Mouse (Mus musculus): Measurements from ENCODE around the gene En1. TPM values are rescaled to one million over a fixed set of nuclear protein-coding genes. Genes with fewer than 3 reads are reported as not detected.

The En1 gene
- polyA plus RNA-seq, 1 experiment from 2014 or later: not detected

DNA sequence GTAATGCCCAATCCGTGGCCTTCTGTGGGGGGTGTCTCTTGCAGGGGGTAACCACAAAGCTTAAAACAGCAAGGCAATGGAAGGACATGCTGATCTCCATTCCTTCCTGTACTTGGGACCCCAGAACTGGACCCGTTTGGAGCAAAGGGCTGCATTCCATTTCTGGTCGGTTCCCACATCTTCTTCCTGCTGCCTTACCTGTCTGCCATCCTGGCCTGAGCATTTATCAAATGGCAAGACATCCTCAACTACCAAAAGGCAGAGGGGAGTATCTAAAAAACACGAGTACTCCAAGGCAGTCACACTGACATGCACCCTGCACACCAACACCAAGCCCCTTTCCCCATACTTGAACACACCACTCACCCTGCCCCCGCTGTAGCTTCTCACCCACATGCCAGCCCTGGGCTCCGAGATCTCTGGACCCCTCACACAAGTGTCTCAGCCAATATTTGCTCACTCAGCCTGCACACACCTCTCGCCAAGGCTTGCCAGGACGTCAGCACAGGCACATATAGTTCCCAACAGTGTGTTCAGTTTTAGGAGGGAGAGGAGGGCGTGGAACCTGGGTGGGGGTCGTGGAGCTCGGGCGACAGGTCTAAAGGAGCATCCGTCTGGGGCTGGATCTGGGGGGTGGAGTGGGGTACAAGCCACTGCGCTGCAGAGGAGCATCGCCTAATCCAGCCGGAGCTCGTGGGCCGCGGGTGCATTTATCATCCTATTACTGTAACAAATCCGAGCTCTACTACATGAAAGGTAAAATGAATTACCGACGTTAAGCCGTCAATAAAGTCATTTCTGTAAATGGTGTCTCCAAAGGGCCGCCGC, 2.7 kb upstream of the En1 start:
- under 1% methylated on average over 25 of the region's 25 CpGs for WGBS
- H3K27ac ChIP-seq: no peak overlapping the region
- no peak for TF ChIP-seq CTCF (IDR thresholded peaks at IDR 0.05; ENCODE audit: low read depth)
- H3K9ac ChIP-seq (ENCODE audit: low read depth, low read length): no peak overlapping the region
- no peak overlapping the region for H3K4me3 ChIP-seq (replicated peaks; ENCODE audit: low read depth, low read length)
- peaks cover 93% of the 10 kb centered on the region for H3K27me3 ChIP-seq (ENCODE audit: insufficient read depth, low read length)
- no peaks in the 10 kb centered on the region for H3K36me3 ChIP-seq (ENCODE audit: insufficient read depth, low read length)
- H3K4me1 ChIP-seq (replicated peaks; ENCODE audit: insufficient read depth, low read length): peaks cover 14% of the 10 kb centered on the region; the same call in 1 of the 2 replicates
- no peaks in the 10 kb centered on the region for H3K9me3 ChIP-seq (replicated peaks; ENCODE audit: low read length)
- ATAC-seq (replicated peaks; ENCODE audit: low FRiP score, low read depth) (no peak), DNase-seq (ENCODE audit: low spot score) (no peak)
- no peak overlapping the region for H3K4me2 ChIP-seq (ENCODE audit: low read length)

DNA sequence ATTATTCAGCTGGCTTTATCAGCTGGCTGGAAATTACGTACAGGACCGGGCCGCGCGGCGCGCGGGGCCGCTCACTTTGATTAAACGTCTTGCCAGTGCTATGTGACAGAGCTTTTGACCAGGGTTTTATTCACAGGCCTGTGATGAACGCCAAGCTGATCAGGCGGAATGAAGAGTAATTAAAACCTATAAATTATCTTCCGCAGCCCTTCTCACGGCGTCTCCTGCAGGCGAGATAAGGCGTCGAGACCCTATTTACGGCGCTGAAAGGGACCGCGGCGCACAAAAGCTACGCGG, 2.1 kb upstream of the En1 start:
- Histone ChIP-seq H3K9ac (ENCODE audit: low read depth, low read length) (no peak overlapping the region), H3K4me1 (replicated peaks; ENCODE audit: insufficient read depth, low read length) (peaks cover 14% of the 10 kb centered on the region; the same call in 1 of the 2 replicates), H3K4me2 (ENCODE audit: low read length) (no peak overlapping the region), H3K9me3 (replicated peaks; ENCODE audit: low read length) (no peaks in the 10 kb centered on the region), H3K27me3 (ENCODE audit: insufficient read depth, low read length) (peaks cover 94% of the 10 kb centered on the region), H3K36me3 (ENCODE audit: insufficient read depth, low read length) (no peaks in the 10 kb centered on the region), H3K4me3 (replicated peaks; ENCODE audit: low read depth, low read length) (no peak overlapping the region), H3K27ac (no peak overlapping the region)
- no peak for TF ChIP-seq CTCF (IDR thresholded peaks at IDR 0.05; ENCODE audit: low read depth)
- 3% methylated on average over 25 of the region's 25 CpGs for WGBS
- no peak for ATAC-seq (replicated peaks; ENCODE audit: low FRiP score, low read depth)
- no peak for DNase-seq (ENCODE audit: low spot score)

DNA sequence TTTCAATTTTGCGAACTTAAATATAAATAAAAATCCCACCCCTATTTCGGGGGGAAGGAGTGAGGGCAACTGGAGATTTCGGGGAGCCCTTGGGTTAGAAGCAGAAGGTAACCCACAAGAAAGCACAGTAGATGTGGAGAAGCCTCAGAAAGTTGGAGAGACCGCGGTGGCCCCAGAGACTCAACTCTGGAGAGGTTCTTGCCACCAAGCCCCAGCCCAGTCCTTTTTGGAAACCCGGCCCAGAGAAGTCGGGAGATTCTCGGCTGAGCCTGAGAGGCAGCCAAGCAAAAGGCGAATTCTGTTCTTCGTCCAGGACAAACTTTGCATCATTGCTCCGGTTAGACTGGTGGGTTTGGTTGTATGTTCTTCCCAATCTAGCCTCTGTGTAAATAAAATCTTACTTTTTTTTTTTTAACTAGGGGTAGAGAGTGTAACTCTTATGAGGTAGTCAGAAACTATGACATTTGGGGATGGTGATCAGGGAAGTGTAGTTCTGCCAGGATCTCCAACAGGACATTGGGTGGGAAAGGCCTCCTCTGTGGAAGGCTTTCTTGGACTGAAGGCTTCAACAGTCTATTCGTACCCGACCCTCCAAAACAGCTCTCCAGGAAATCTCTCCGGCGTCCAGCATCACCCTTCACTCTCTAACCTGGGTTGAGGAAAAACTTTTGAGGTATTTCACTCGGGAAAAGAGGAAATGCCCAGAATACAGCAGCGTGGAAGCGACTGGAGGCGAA, 1.5 kb upstream of the En1 start:
- no peak for TF ChIP-seq CTCF (IDR thresholded peaks at IDR 0.05; ENCODE audit: low read depth)
- H3K27me3 ChIP-seq (ENCODE audit: insufficient read depth, low read length): peaks cover 94% of the 10 kb centered on the region
- H3K4me1 ChIP-seq (replicated peaks; ENCODE audit: insufficient read depth, low read length): peaks cover 14% of the 10 kb centered on the region; the same call in 1 of the 2 replicates
- H3K9me3 ChIP-seq (replicated peaks; ENCODE audit: low read length): no peaks in the 10 kb centered on the region
- H3K4me2 ChIP-seq (ENCODE audit: low read length): no peak overlapping the region
- WGBS: 2% methylated on average over 19 of the region's 19 CpGs
- no peaks in the 10 kb centered on the region for H3K36me3 ChIP-seq (ENCODE audit: insufficient read depth, low read length)
- no peak overlapping the region for H3K4me3 ChIP-seq (replicated peaks; ENCODE audit: low read depth, low read length)
- H3K9ac ChIP-seq (ENCODE audit: low read depth, low read length): no peak overlapping the region
- no peak overlapping the region for H3K27ac ChIP-seq
- ATAC-seq (replicated peaks; ENCODE audit: low FRiP score, low read depth) (no peak), DNase-seq (ENCODE audit: low spot score) (no peak)

DNA sequence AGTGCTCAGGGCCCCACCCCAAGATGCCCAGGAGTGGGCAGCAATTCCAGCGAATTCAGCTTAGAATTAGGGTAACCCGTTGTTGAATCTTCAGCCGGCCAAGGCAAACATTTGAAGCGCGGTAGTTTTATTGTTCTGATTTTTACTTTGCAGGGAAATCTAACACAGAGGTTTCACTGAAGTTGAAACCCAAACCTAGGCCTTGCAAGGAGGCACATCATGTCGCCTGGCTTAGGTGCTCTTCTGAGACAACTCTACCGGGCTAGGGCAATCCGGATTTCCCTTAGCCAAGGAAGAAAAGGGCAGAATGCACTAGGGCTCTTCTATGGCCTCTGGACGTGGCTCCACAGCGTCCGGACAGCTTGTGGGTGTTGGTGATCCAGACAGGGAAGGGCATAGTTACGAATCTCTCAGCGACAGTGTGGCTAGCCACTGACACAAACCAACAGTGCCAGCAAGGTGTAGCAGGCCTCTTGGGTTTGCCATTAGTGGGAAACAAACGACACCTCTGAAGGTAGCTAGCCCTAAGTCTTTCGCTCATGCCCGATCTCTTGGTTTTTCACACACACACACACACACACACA, 873 bp upstream of the En1 start:
- H3K9me3 ChIP-seq (replicated peaks; ENCODE audit: low read length): no peaks in the 10 kb centered on the region
- ATAC-seq (replicated peaks; ENCODE audit: low FRiP score, low read depth) (no peak), DNase-seq (ENCODE audit: low spot score) (no peak)
- no peak overlapping the region for H3K4me2 ChIP-seq (ENCODE audit: low read length)
- H3K4me3 ChIP-seq (replicated peaks; ENCODE audit: low read depth, low read length): no peak overlapping the region
- peaks cover 14% of the 10 kb centered on the region; the same call in 1 of the 2 replicates for H3K4me1 ChIP-seq (replicated peaks; ENCODE audit: insufficient read depth, low read length)
- H3K36me3 ChIP-seq (ENCODE audit: insufficient read depth, low read length): no peaks in the 10 kb centered on the region
- H3K27ac ChIP-seq: no peak overlapping the region
- H3K9ac ChIP-seq (ENCODE audit: low read depth, low read length): no peak overlapping the region
- WGBS: 1% methylated on average over 16 of the region's 16 CpGs
- no peak for TF ChIP-seq CTCF (IDR thresholded peaks at IDR 0.05; ENCODE audit: low read depth)
- peaks cover 95% of the 10 kb centered on the region for H3K27me3 ChIP-seq (ENCODE audit: insufficient read depth, low read length)

DNA sequence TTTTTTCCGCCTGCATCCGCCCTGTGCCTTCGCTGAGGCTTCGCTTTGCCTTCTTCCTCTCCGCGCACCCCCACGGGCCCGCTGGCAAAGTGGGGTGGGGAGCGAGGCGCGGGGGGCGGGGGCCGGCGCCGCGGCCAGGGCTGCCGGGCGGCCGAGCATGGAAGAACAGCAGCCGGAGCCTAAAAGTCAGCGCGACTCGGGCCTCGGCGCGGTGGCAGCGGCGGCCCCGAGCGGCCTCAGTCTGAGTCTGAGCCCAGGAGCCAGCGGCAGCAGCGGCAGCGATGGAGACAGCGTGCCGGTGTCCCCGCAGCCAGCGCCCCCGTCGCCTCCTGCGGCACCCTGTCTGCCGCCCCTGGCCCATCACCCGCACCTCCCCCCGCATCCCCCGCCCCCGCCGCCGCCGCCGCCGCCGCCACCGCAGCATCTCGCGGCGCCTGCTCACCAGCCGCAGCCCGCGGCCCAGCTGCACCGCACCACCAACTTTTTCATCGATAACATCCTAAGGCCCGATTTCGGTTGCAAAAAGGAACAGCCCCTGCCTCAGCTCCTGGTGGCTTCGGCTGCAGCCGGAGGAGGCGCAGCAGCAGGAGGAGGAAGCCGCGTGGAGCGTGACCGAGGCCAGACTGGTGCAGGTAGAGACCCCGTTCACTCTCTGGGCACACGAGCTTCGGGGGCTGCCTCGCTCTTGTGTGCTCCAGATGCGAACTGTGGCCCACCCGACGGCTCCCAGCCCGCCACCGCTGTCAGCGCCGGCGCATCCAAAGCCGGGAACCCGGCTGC, 848 bp downstream of the En1 start:
- Histone ChIP-seq H3K9me3 (replicated peaks; ENCODE audit: low read length) (no peaks in the 10 kb centered on the region), H3K27ac (no peak overlapping the region), H3K9ac (ENCODE audit: low read depth, low read length) (no peak overlapping the region), H3K36me3 (ENCODE audit: insufficient read depth, low read length) (no peaks in the 10 kb centered on the region), H3K4me2 (ENCODE audit: low read length) (peak overlapping the region; percentile 73), H3K4me3 (replicated peaks; ENCODE audit: low read depth, low read length) (peak overlapping the region; percentile 44), H3K27me3 (ENCODE audit: insufficient read depth, low read length) (peaks cover 92% of the 10 kb centered on the region), H3K4me1 (replicated peaks; ENCODE audit: insufficient read depth, low read length) (peaks cover 14% of the 10 kb centered on the region; the same call in 1 of the 2 replicates)
- no peak for TF ChIP-seq CTCF (IDR thresholded peaks at IDR 0.05; ENCODE audit: low read depth)
- DNase-seq (ENCODE audit: low spot score) (no peak), ATAC-seq (replicated peaks; ENCODE audit: low FRiP score, low read depth) (no peak)
- under 1% methylated on average over 81 of the region's 83 CpGs for WGBS

DNA sequence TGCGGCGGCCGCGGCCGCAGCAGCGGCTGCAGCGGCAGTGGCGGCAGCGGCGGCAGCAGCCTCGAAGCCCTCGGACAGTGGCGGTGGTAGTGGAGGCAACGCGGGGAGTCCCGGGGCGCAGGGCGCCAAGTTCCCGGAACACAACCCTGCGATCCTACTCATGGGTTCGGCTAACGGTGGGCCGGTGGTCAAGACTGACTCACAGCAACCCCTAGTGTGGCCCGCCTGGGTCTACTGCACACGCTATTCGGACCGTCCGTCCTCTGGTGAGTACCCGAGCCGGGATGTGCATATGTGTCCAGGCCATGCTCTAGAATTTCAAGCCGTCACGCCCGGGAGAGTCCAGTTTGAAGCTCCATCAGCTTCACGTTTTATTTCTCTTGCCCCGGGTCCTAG, 1.4 kb downstream of the En1 start:
- peaks cover 92% of the 10 kb centered on the region for H3K27me3 ChIP-seq (ENCODE audit: insufficient read depth, low read length)
- DNase-seq (ENCODE audit: low spot score): no peak
- ATAC-seq (replicated peaks; ENCODE audit: low FRiP score, low read depth): 0 out of 2 replicates have a peak, but pooled peaks have one; percentile 19
- H3K4me3 ChIP-seq (replicated peaks; ENCODE audit: low read depth, low read length): peak overlapping the region; percentile 44
- H3K4me1 ChIP-seq (replicated peaks; ENCODE audit: insufficient read depth, low read length): peaks cover 14% of the 10 kb centered on the region; the same call in 1 of the 2 replicates
- H3K4me2 ChIP-seq (ENCODE audit: low read length): peak overlapping the region; percentile 73
- WGBS: 1% methylated on average over 32 of the region's 35 CpGs
- no peak overlapping the region for H3K9ac ChIP-seq (ENCODE audit: low read depth, low read length)
- H3K36me3 ChIP-seq (ENCODE audit: insufficient read depth, low read length): no peaks in the 10 kb centered on the region
- H3K27ac ChIP-seq: no peak overlapping the region
- H3K9me3 ChIP-seq (replicated peaks; ENCODE audit: low read length): no peaks in the 10 kb centered on the region
- TF ChIP-seq CTCF (IDR thresholded peaks at IDR 0.05; ENCODE audit: low read depth): no peak
